Mouse (Mus musculus) megakaryocyte, embryonic 14.5 days (primary cell): ENCODE measurements around the gene Utrn. TPM values are rescaled to one million over a fixed set of nuclear protein-coding genes. Genes with fewer than 3 reads are reported as not detected.

Experiments used
- H3K27me3 ChIP-seq: replicated peaks from 2 replicates; pipeline ENCODE3; 2012; ENCODE audit warnings: inconsistent platforms
- H3K36me3 ChIP-seq: replicated peaks from 2 replicates; pipeline ENCODE3; 2012; ENCODE audit warnings: low read length, inconsistent platforms, mixed read lengths
- H3K4me1 ChIP-seq: 2 replicates; pipeline ENCODE4 v1.6.1; 2012; ENCODE audit warnings: inconsistent platforms
- H3K4me3 ChIP-seq: replicated peaks from 2 replicates; pipeline ENCODE3; 2012; ENCODE audit warnings: moderate library complexity, mild to moderate bottlenecking, inconsistent platforms
- H3K9me3 ChIP-seq: 2 replicates; pipeline ENCODE4 v1.6.1; 2012; ENCODE audit warnings: inconsistent platforms
- FLI1 ChIP-seq: IDR thresholded peaks from 2 replicates; pipeline ENCODE4 v1.6.1; 2012; ENCODE audit warnings: low read length, inconsistent platforms, mixed read lengths
- GATA1 ChIP-seq: IDR thresholded peaks from 3 replicates; pipeline ENCODE4 v1.6.1; 2012; ENCODE audit warnings: mixed read lengths, low read length, inconsistent platforms, borderline replicate concordance
- polyA plus RNA-seq: library from polyadenylated mRNA; stranded (reverse); fragments of >175 nt; gene quantifications from 2 replicates; pipeline ENCODE4 v1.2.3, GENCODE M21; 2012; ENCODE audit warnings: low replicate concordance; ENCODE audit not compliant: insufficient read depth

Gene Utrn
- polyA plus RNA-seq, 1 experiment: 6.1 TPM

DNA sequence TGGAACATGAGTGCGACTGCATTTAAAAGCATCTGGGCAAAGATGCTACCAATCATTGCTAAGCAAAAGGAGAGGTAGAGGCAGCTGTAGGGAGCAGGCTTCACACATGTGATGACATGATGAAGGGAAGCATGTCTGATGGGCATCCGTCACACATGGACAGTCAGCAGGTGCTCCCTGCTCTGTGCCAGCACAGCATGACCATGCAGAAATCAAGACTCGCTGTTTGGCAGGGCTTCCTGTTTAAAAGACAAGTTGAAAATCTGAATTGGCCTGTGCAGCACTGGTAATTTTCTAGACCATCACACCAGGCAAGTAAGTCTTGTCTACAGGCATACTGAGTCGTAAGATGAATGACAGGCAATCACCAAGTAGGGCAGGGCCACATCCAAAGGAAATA, 112.5 kb downstream of the Utrn start:
- peaks cover 23% of the 10 kb centered on the region for H3K36me3 ChIP-seq

GRCm38 (mm10) chr10:12754911-12755310, 114.3 kb downstream of the Utrn start:
- Histone ChIP-seq H3K36me3 (peaks cover 34% of the 10 kb centered on the region), H3K27me3 (no peaks in the 10 kb centered on the region), H3K4me3 (no peak overlapping the region), H3K4me1 (peaks cover 31% of the 10 kb centered on the region), H3K9me3 (no peaks in the 10 kb centered on the region)
- TF ChIP-seq GATA1 (no peak), FLI1 (no peak)

More for the DNA sequence above, 112.5 kb downstream of the Utrn start:
- Histone ChIP-seq H3K4me1 (peaks cover 31% of the 10 kb centered on the region), H3K27me3 (no peaks in the 10 kb centered on the region), H3K4me3 (peak overlapping the region; percentile 66), H3K9me3 (no peaks in the 10 kb centered on the region)
- TF ChIP-seq GATA1: no peak
- TF ChIP-seq FLI1: no peak

DNA sequence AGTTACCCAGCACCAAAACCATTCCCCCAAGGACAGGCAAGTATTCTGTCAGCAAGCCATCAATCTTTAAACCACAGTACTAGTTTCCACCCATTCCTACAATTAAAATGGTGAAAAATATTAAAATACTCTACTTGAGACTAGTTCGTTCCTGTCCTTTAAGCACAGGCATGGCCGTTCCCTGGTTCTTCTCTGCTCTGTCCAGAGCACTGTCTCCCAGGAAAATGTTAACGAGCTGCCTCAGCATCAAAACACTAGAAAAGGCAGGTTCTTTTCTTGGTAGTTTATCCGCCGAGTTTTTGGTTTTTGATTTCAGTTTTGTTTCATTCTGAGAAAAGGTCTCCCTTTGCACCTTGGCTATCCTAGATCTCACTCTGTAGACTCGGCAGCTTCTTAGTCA, 115.0 kb downstream of the Utrn start:
- peaks cover 42% of the 10 kb centered on the region for H3K36me3 ChIP-seq
- TF ChIP-seq FLI1: no peak
- TF ChIP-seq GATA1: no peak
- no peaks in the 10 kb centered on the region for H3K9me3 ChIP-seq
- no peak overlapping the region for H3K4me3 ChIP-seq
- H3K4me1 ChIP-seq: peaks cover 31% of the 10 kb centered on the region
- no peaks in the 10 kb centered on the region for H3K27me3 ChIP-seq

DNA sequence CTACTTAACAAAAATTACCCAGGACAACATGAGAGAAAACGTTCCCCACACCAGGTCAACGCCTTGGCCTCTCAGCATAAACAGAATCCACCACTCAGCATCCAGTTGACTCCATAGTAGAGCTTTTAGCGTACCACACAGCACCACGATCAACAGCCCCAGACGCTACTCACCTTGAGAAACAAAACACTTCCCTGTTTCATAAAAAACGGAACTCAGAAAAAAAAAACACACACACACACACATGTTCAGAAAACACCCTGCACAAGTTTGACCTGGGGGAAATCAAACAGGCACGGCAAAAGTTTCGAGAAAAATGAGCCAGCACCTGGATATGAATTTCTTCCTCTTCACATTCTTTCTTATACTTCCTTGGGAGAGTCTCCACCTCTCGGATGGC, 125.4 kb downstream of the Utrn start:
- Histone ChIP-seq H3K4me1 (peaks cover 12% of the 10 kb centered on the region; the same call in 1 of the 2 replicates), H3K9me3 (no peaks in the 10 kb centered on the region), H3K27me3 (no peaks in the 10 kb centered on the region), H3K4me3 (no peak overlapping the region), H3K36me3 (peaks cover 96% of the 10 kb centered on the region)
- TF ChIP-seq GATA1 (no peak), FLI1 (no peak)

DNA sequence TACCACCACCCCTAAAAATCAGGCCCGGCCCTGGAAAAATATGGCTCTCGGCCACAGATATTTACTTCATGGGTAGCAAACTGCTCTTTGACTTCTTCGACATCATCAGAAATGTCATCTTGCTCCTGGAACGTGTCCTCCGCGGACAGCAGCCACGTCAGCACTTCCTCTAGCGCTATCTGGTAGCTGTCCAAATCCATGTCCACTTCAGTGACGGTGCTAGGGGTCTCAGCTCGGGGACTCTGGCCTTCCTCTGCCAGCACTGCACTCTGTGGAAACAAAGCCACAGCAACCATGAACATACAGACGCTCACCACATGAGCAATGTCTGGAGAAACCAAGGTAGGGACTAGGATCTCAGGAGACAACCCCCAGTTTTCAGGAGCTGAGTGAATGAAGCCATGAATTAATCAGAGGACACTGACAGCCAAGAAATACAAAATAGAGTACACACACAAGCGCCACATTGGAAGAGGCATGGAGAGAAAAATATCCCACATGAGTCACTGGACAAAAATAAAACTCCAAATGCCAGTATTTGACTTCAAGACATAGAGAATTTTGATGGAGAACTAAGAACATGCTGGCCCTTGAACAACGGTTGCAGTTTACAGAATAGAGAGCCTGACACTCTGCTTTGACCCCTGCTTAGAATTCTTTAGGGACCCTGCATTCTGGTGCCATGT, 129.7 kb downstream of the Utrn start:
- H3K9me3 ChIP-seq: no peaks in the 10 kb centered on the region
- H3K27me3 ChIP-seq: no peaks in the 10 kb centered on the region
- TF ChIP-seq FLI1 (no peak), GATA1 (no peak)
- peaks cover 94% of the 10 kb centered on the region for H3K36me3 ChIP-seq
- peaks cover 8% of the 10 kb centered on the region; the same call in 1 of the 2 replicates for H3K4me1 ChIP-seq
- H3K4me3 ChIP-seq: no peak overlapping the region

DNA sequence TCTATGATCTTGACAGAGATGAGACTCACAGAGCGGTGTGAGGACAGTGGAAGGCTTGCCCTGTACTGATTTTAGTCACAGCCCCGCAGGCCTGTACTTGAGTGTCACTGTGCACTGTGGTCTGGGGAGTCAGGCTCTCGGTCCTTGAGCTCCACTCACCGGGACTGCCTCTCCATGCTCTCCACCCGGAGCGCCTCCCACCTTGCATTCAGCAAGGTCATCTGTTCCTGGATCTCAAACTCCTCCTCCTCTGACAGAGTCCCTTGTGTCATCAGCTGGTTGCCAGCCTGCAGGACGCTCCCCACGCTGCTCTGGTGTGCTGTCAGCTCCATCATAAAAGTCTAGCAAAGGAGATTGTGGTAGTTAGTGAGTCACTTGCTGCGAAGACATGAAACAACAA, 131.2 kb downstream of the Utrn start:
- Histone ChIP-seq H3K36me3 (peaks cover 90% of the 10 kb centered on the region), H3K4me3 (no peak overlapping the region), H3K27me3 (no peaks in the 10 kb centered on the region), H3K9me3 (no peaks in the 10 kb centered on the region), H3K4me1 (peaks cover 6% of the 10 kb centered on the region; the same call in 1 of the 2 replicates)
- TF ChIP-seq FLI1 (no peak), GATA1 (no peak)

- TF ChIP-seq GATA1: no peak
- TF ChIP-seq FLI1: no peak
- Histone ChIP-seq H3K27me3 (no peaks in the 10 kb centered on the region), H3K4me3 (no peak overlapping the region), H3K4me1 (peaks cover 8% of the 10 kb centered on the region; the same call in 1 of the 2 replicates), H3K9me3 (no peaks in the 10 kb centered on the region), H3K36me3 (peaks cover 91% of the 10 kb centered on the region)
Measured at GRCm38 (mm10) chr10:12736861-12737835, 132.0 kb downstream of the Utrn start.

DNA sequence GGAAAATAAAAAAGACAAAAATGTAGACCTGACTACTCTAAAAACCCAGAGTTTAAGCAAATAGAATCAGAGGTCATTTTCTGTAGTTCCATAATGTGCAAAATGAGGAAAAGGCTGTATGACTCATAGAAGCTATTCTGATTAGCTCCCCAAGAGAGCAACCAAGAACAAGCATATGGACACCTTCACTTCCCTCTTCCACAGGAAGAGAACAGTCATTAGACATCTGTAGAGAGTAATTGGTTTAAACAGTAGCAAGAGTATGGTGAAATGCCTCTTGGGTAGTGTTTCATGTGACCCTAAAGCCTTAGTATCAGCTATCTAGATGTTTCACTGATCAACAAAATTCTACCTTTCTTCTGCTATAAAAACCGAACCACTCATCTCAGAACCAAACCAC, 133.5 kb downstream of the Utrn start:
- H3K9me3 ChIP-seq: no peaks in the 10 kb centered on the region
- H3K27me3 ChIP-seq: no peaks in the 10 kb centered on the region
- no peak overlapping the region for H3K4me3 ChIP-seq
- H3K4me1 ChIP-seq: peaks cover 3% of the 10 kb centered on the region; the same call in 1 of the 2 replicates
- peaks cover 91% of the 10 kb centered on the region for H3K36me3 ChIP-seq
- TF ChIP-seq GATA1 (no peak), FLI1 (no peak)

DNA sequence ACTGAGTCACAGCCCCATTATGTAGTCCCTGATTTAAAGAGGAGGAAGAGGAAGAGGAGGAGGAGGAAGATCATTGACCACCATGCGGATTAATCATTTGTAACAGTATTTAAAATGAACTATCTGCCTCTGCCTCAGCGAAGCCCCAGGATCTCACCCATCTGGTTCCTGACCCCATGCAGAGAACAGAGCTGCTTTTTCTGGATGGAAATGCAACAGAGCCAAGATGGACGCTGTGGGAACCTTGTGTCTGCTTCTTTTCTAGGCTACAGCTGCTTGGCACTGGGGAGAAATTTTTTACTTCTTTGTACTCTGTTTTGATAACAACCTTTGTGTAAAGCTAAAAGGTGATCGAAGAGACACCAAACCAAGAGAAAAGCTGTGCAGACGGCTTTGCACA, 137.7 kb downstream of the Utrn start:
- Histone ChIP-seq H3K27me3 (no peaks in the 10 kb centered on the region), H3K36me3 (peaks cover 87% of the 10 kb centered on the region), H3K4me3 (no peak overlapping the region), H3K9me3 (no peaks in the 10 kb centered on the region), H3K4me1 (peaks cover 18% of the 10 kb centered on the region)
- no peak for TF ChIP-seq GATA1
- no peak for TF ChIP-seq FLI1

- no peaks in the 10 kb centered on the region for H3K9me3 ChIP-seq
- H3K4me3 ChIP-seq: no peak overlapping the region
- H3K27me3 ChIP-seq: no peaks in the 10 kb centered on the region
- TF ChIP-seq FLI1 (no peak), GATA1 (no peak)
- H3K4me1 ChIP-seq: peaks cover 24% of the 10 kb centered on the region
- H3K36me3 ChIP-seq: peaks cover 89% of the 10 kb centered on the region
Measured at GRCm38 (mm10) chr10:12729635-12730034, 139.5 kb downstream of the Utrn start.
